Mouse (Mus musculus): ENCODE data around the gene Bud13. TPM values are rescaled to one million over a fixed set of nuclear protein-coding genes. Genes with fewer than 3 reads are reported as not detected.

Bud13 gene
- total RNA-seq, 1 experiment: 21.6 TPM

GRCm38 (mm10) chr9:46339051-46339652, 56.3 kb downstream of the Bud13 start:
- no peak for TF ChIP-seq HCFC1 (IDR thresholded peaks at IDR 0.05; ENCODE audit: borderline replicate concordance, insufficient read depth, low read length)
- TF ChIP-seq ZC3H11A (IDR thresholded peaks at IDR 0.05; ENCODE audit: borderline replicate concordance, low read depth, low read length): no peak
- TF ChIP-seq ZNF384 (IDR thresholded peaks at IDR 0.05; ENCODE audit: low read depth, low read length): no peak
- no peak for TF ChIP-seq MAFK (IDR thresholded peaks at IDR 0.05; ENCODE audit: insufficient read depth, low read depth, low read length)
- TF ChIP-seq CHD2 (IDR thresholded peaks at IDR 0.05; ENCODE audit: low read depth, low read length): no peak
- in situ Hi-C loops (cut with MboI; ENCODE audit: low sequenced_read_pairs in 2 of 2, unreplicated experiment in 2 of 2): no loop called here
- no peak overlapping the region for H3K4me3 ChIP-seq (ENCODE audit: insufficient read depth in 1 of 2, low read depth in 1 of 2, low read length in 2 of 2, poor library complexity in 1 of 2, severe bottlenecking in 1 of 2)
- H3K27ac ChIP-seq (ENCODE audit: insufficient read depth, low read depth, low read length, poor library complexity, severe bottlenecking): peak overlapping the region; percentile 82
- peaks cover 10 to 30% of the 10 kb centered on the region in 2 experiments; a peak in 3 of 4 replicates for H3K4me1 ChIP-seq (ENCODE audit: control insufficient read depth in 2 of 2, insufficient read depth in 2 of 2, low read length in 2 of 2, poor library complexity in 1 of 2)
- no peaks in the 10 kb centered on the region for H3K9me3 ChIP-seq (ENCODE audit: control insufficient read depth, insufficient read depth, low read depth, low read length)
- H3K36me3 ChIP-seq (ENCODE audit: control insufficient read depth, insufficient read depth, low read length, poor library complexity, severe bottlenecking): no peaks in the 10 kb centered on the region
- DNase-seq (ENCODE audit: low read depth, low spot score): no peak
- H3K9ac ChIP-seq (ENCODE audit: insufficient read depth, low read depth, low read length, poor library complexity, severe bottlenecking): no peak overlapping the region

DNA sequence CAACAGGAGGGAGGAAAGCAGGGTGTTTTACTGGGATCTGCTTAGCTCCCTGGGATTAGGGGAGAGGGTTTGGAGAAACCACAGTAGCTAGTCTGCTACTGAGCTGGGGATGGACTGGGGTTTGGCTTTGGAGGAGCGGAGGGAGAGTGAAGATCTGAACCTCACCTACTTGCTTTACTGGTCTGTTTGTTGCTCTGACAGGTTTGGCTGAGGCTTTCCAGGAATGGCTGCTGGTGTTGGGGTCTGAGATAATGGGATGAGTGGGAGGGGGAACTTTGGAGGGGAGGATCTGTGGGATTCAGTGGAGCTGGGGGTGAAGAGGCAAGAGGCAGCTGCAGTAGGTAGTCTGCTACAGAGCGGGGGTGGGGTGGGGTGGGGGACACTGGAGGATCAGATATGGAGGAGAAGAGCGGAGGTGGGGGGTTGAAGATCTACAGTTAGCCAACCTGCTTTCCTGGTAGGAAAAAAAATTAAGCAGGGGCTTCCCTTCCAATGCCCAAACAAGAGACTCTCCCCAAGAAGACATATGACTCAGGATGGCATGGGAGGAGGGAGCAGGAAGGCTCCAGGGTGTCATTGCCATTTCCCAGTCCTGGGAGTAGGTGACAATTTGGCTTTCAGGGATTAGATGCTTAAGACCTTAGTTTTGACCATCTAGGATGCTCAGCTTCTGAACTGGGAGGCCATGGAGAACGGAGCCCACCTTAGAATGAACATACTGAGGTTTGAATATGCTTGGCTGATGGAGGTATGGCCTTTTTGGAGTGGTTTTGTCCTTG, 63.3 kb downstream of the Bud13 start:
- no peaks in the 10 kb centered on the region for H3K36me3 ChIP-seq (ENCODE audit: control insufficient read depth, insufficient read depth, low read length, poor library complexity, severe bottlenecking)
- H3K27ac ChIP-seq (ENCODE audit: insufficient read depth, low read depth, low read length, poor library complexity, severe bottlenecking): no peak overlapping the region
- H3K9ac ChIP-seq (ENCODE audit: insufficient read depth, low read depth, low read length, poor library complexity, severe bottlenecking): no peak overlapping the region
- TF ChIP-seq MAFK (IDR thresholded peaks at IDR 0.05; ENCODE audit: insufficient read depth, low read depth, low read length) (no peak), ZNF384 (IDR thresholded peaks at IDR 0.05; ENCODE audit: low read depth, low read length) (no peak), HCFC1 (IDR thresholded peaks at IDR 0.05; ENCODE audit: borderline replicate concordance, insufficient read depth, low read length) (no peak), ZC3H11A (IDR thresholded peaks at IDR 0.05; ENCODE audit: borderline replicate concordance, low read depth, low read length) (no peak), CHD2 (IDR thresholded peaks at IDR 0.05; ENCODE audit: low read depth, low read length) (no peak)
- no peaks in the 10 kb centered on the region for H3K9me3 ChIP-seq (ENCODE audit: control insufficient read depth, insufficient read depth, low read depth, low read length)
- no peak for DNase-seq (ENCODE audit: low read depth, low spot score)
- peaks cover 0 to 2% of the 10 kb centered on the region in 2 experiments; a peak in 1 of 4 replicates for H3K4me1 ChIP-seq (ENCODE audit: control insufficient read depth in 2 of 2, insufficient read depth in 2 of 2, low read length in 2 of 2, poor library complexity in 1 of 2)
- no peak overlapping the region for H3K4me3 ChIP-seq (ENCODE audit: insufficient read depth in 1 of 2, low read depth in 1 of 2, low read length in 2 of 2, poor library complexity in 1 of 2, severe bottlenecking in 1 of 2)
- in situ Hi-C loops (cut with MboI; ENCODE audit: low sequenced_read_pairs in 2 of 2, unreplicated experiment in 2 of 2): no loop called here

Other genes starting within 250 kb of the Bud13 start
- gene Apoa1, start 54.4 kb upstream of the Bud13 start, total RNA-seq (2012; rRNA removed): 0.45 and 0.63 TPM in 2 replicates
- gene Apoc3, start 47.4 kb upstream of the Bud13 start, total RNA-seq (2012; rRNA removed): not detected in 2 replicates
- gene Apoa4, start 42.3 kb upstream of the Bud13 start, total RNA-seq (2012; rRNA removed): not detected in 2 replicates
- 0.09 and 0.42 TPM in 2 replicates for gene Apoa5, start 14.4 kb upstream of the Bud13 start, total RNA-seq (2012; rRNA removed)
- 56.0 and 58.9 TPM in 2 replicates for gene Zpr1, start 9.9 kb upstream of the Bud13 start, total RNA-seq (2012; rRNA removed)
- gene 4931429L15Rik, start 37.0 kb downstream of the Bud13 start, total RNA-seq (2012; rRNA removed): not detected in 2 replicates

All from ES-E14 (cell line).